Mouse (Mus musculus): ENCODE measurements around the gene Snrnp25. TPM values are rescaled to one million over a fixed set of nuclear protein-coding genes. Genes with fewer than 3 reads are reported as not detected.

The Snrnp25 gene
- polyA plus RNA-seq, 1 experiment, result 58.3 TPM

DNA sequence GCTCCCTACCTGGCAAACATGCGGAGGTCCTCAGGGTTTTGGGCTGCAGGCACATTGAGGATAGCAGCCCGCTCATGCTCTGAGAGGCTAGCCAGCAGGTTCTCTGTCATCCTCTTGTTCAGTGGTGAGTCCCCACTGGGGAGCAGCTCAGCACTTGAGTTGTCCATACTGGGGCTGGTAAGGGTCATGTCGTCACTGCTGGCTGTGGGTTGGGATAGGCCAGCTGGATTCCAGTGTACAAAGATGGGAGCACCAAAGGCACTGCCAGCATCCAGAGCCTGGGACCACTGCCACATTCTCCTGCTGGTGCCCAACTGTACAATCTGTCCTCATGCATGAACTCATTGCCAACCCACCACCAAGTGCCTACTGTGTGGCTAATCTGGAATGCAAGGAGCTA lies 28.7 kb downstream of the Snrnp25 start:
- no peak for TF ChIP-seq TCF12 (IDR thresholded peaks at IDR 0.05; ENCODE audit: insufficient read depth, poor library complexity, severe bottlenecking)
- no peak for TF ChIP-seq MYOG (IDR thresholded peaks at IDR 0.05; ENCODE audit: control insufficient read depth in 1 of 3, insufficient read depth in 1 of 3, insufficient read length in 2 of 3, low read depth in 2 of 3)
- TF ChIP-seq POLR2AphosphoS2 (IDR thresholded peaks at IDR 0.05; ENCODE audit: insufficient read length, low read depth), result no peak
- TF ChIP-seq POLR2A (IDR thresholded peaks at IDR 0.05; ENCODE audit: insufficient read length, low read depth), result no peak
- Histone ChIP-seq H3K4me3 (no peak overlapping the region), H3K4me2 (ENCODE audit: low read depth) (no peak overlapping the region), H3K79me2 (ENCODE audit: control insufficient read depth, insufficient read depth) (no peaks in the 10 kb centered on the region), H3K27me3 (ENCODE audit: control insufficient read depth, insufficient read depth, insufficient read length) (no peaks in the 10 kb centered on the region), H3ac (ENCODE audit: control insufficient read depth, insufficient read length) (no peak overlapping the region), H3K36me3 (ENCODE audit: control insufficient read depth, insufficient read depth) (peaks cover 29% of the 10 kb centered on the region)

DNA sequence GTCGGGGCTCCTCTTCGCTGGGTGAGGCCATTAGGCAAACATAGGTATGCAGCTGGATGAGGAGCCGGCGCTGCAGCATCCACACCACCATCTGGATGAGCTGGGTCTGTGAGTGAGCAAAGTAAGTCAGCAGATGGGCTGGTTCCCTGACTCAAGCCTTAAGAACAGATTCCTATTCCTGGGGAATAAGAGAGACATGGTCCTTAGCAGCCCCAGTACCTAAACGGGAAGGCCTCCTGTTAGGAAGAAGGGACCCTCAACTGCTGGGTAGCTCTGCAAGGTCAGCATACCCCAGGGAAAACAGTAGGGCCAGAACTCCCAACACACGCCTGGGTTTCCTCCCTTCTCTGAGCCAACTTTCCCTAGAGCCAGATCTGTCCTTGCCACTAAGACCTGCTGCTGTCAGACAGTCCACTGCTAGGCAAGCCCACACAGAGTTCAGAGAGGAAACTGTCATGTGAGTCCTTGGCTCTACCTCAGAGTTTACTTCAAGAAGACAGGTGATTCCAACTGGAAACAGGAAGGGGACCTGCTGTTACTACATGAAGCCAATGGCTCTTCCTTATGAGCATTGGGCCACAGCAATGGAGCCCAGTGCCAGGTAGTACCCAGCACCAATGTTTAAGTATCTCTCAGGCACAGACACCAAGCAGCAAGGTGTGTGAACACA lies 29.7 kb downstream of the Snrnp25 start:
- Histone ChIP-seq H3K79me2 (ENCODE audit: control insufficient read depth, insufficient read depth) (no peaks in the 10 kb centered on the region), H3ac (ENCODE audit: control insufficient read depth, insufficient read length) (no peak overlapping the region), H3K4me3 (no peak overlapping the region), H3K27me3 (ENCODE audit: control insufficient read depth, insufficient read depth, insufficient read length) (no peaks in the 10 kb centered on the region), H3K36me3 (ENCODE audit: control insufficient read depth, insufficient read depth) (peaks cover 31% of the 10 kb centered on the region), H3K4me2 (ENCODE audit: low read depth) (no peak overlapping the region)
- TF ChIP-seq TCF3 (IDR thresholded peaks at IDR 0.05; ENCODE audit: insufficient read length, low read depth), result no peak
- TF ChIP-seq POLR2A (IDR thresholded peaks at IDR 0.05; ENCODE audit: insufficient read length, low read depth), result no peak
- no peak for TF ChIP-seq E2F4 (IDR thresholded peaks at IDR 0.05; ENCODE audit: insufficient read depth)
- TF ChIP-seq USF1 (IDR thresholded peaks at IDR 0.05; ENCODE audit: low read depth), result no peak
- no peak for TF ChIP-seq MYOD1 (IDR thresholded peaks at IDR 0.05; ENCODE audit: control insufficient read depth in 1 of 3, insufficient read length in 2 of 3, low read depth in 2 of 3)
- no peak for TF ChIP-seq REST (IDR thresholded peaks at IDR 0.05; ENCODE audit: insufficient read depth, insufficient read length)
- no peak for TF ChIP-seq POLR2AphosphoS2 (IDR thresholded peaks at IDR 0.05; ENCODE audit: insufficient read length, low read depth)
- TF ChIP-seq SRF (IDR thresholded peaks at IDR 0.05; ENCODE audit: control insufficient read depth, insufficient read length, low read depth), result no peak
- no peak for TF ChIP-seq CEBPB (IDR thresholded peaks at IDR 0.05; ENCODE audit: insufficient read depth, poor library complexity, severe bottlenecking)
- TF ChIP-seq MYOG (IDR thresholded peaks at IDR 0.05; ENCODE audit: control insufficient read depth in 1 of 3, insufficient read depth in 1 of 3, insufficient read length in 2 of 3, low read depth in 2 of 3), result no peak
- no peak for TF ChIP-seq MAX (IDR thresholded peaks at IDR 0.05; ENCODE audit: low read depth)
- no peak for TF ChIP-seq TCF12 (IDR thresholded peaks at IDR 0.05; ENCODE audit: insufficient read depth, poor library complexity, severe bottlenecking)

DNA sequence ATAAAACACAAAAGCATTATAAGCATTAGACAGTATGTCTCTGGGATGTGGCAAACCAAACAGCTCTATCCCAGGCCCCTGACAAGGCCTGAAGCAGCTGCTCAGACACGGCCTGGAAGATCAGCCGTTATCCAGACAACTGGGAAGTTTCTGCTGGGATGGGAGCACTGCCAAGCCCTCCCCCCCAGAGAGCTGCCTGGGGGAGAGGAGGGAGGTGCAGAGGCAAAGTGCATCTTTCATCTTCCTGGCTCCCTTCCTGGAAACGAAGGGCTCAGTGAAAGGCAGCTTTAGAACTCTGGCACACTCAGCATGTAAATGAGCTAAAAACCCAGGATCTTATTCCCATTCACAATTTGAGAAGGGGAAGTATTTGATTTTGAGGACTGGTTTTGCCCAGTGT lies 30.4 kb downstream of the Snrnp25 start:
- Histone ChIP-seq H3K4me2 (ENCODE audit: low read depth) (no peak overlapping the region), H3K27me3 (ENCODE audit: control insufficient read depth, insufficient read depth, insufficient read length) (no peaks in the 10 kb centered on the region), H3ac (ENCODE audit: control insufficient read depth, insufficient read length) (no peak overlapping the region), H3K36me3 (ENCODE audit: control insufficient read depth, insufficient read depth) (peaks cover 28% of the 10 kb centered on the region), H3K79me2 (ENCODE audit: control insufficient read depth, insufficient read depth) (no peaks in the 10 kb centered on the region), H3K4me3 (no peak overlapping the region)
- TF ChIP-seq MYOG (IDR thresholded peaks at IDR 0.05; ENCODE audit: control insufficient read depth in 1 of 3, insufficient read depth in 1 of 3, insufficient read length in 2 of 3, low read depth in 2 of 3) (peak in 1 of 3 experiments; percentile 41), CEBPB (IDR thresholded peaks at IDR 0.05; ENCODE audit: insufficient read depth, poor library complexity, severe bottlenecking) (no peak)

DNA sequence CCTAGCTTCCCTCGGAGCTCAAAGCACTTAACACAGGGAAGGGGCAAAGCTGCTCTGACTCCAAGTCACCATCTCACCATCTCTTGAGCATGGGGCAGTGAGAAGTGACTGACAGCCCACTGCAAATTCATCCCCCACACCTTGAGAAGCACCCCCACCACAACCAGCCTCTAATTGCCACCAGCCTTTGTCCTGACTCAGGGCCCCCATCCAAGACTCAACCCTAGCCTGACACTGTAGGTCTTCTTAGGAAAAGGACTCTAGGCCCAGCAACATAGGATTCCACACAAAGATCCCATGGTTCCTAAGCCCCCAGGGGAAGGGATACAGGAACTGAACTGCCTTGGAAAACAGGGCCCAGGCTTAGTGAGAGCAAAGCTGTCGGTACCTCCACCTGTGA lies 30.9 kb downstream of the Snrnp25 start:
- TF ChIP-seq TCF12 (IDR thresholded peaks at IDR 0.05; ENCODE audit: insufficient read depth, poor library complexity, severe bottlenecking), result no peak
- no peak for TF ChIP-seq TCF3 (IDR thresholded peaks at IDR 0.05; ENCODE audit: insufficient read length, low read depth)
- no peak for TF ChIP-seq REST (IDR thresholded peaks at IDR 0.05; ENCODE audit: insufficient read depth, insufficient read length)
- TF ChIP-seq SRF (IDR thresholded peaks at IDR 0.05; ENCODE audit: control insufficient read depth, insufficient read length, low read depth), result no peak
- no peak for TF ChIP-seq CEBPB (IDR thresholded peaks at IDR 0.05; ENCODE audit: insufficient read depth, poor library complexity, severe bottlenecking)
- no peak for TF ChIP-seq POLR2AphosphoS2 (IDR thresholded peaks at IDR 0.05; ENCODE audit: insufficient read length, low read depth)
- TF ChIP-seq USF1 (IDR thresholded peaks at IDR 0.05; ENCODE audit: low read depth), result no peak
- Histone ChIP-seq H3K27me3 (ENCODE audit: control insufficient read depth, insufficient read depth, insufficient read length) (no peaks in the 10 kb centered on the region), H3ac (ENCODE audit: control insufficient read depth, insufficient read length) (no peak overlapping the region), H3K79me2 (ENCODE audit: control insufficient read depth, insufficient read depth) (no peaks in the 10 kb centered on the region), H3K36me3 (ENCODE audit: control insufficient read depth, insufficient read depth) (peaks cover 33% of the 10 kb centered on the region), H3K4me2 (ENCODE audit: low read depth) (no peak overlapping the region), H3K4me3 (no peak overlapping the region)

DNA sequence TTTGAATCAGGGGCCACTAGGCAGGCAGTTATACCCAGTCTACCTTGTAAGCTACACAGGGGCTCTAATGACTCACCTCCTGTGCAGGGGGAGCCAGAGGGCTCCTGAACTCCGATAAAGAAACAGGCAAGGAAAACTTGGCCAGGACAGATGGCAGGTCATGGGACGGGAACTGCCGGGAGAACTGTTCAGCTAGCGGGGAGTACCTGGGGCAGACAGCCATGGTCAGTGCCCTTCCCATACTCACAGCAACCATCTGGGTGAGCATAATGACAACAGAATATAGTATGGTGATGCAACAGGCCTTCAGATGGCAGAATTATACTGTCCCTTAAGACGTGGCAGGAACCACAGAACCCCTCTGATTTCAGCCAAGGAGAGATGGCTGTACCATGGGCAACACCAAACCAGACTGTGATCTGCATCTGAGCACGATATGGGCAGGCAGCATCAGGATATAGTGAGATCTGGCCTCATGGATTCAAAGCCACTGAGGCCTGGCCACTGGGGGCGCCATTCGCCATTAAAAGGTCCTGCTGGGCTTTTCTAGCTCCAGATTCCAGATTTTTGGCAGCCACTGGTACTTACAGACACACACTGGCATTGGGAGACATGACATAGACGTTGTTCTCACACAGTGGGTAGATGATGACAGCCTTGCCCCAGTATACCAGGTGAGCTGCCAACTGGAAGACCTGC lies 31.6 kb downstream of the Snrnp25 start:
- Histone ChIP-seq H3K4me2 (ENCODE audit: low read depth) (no peak overlapping the region), H3K36me3 (ENCODE audit: control insufficient read depth, insufficient read depth) (peaks cover 36% of the 10 kb centered on the region), H3ac (ENCODE audit: control insufficient read depth, insufficient read length) (no peak overlapping the region), H3K4me3 (no peak overlapping the region), H3K27me3 (ENCODE audit: control insufficient read depth, insufficient read depth, insufficient read length) (no peaks in the 10 kb centered on the region), H3K79me2 (ENCODE audit: control insufficient read depth, insufficient read depth) (no peaks in the 10 kb centered on the region)
- TF ChIP-seq POLR2A (IDR thresholded peaks at IDR 0.05; ENCODE audit: insufficient read length, low read depth) (no peak), MYOD1 (IDR thresholded peaks at IDR 0.05; ENCODE audit: control insufficient read depth in 1 of 3, insufficient read length in 2 of 3, low read depth in 2 of 3) (no peak), E2F4 (IDR thresholded peaks at IDR 0.05; ENCODE audit: insufficient read depth) (no peak), USF1 (IDR thresholded peaks at IDR 0.05; ENCODE audit: low read depth) (no peak), REST (IDR thresholded peaks at IDR 0.05; ENCODE audit: insufficient read depth, insufficient read length) (no peak), SRF (IDR thresholded peaks at IDR 0.05; ENCODE audit: control insufficient read depth, insufficient read length, low read depth) (no peak), MAX (IDR thresholded peaks at IDR 0.05; ENCODE audit: low read depth) (no peak), CEBPB (IDR thresholded peaks at IDR 0.05; ENCODE audit: insufficient read depth, poor library complexity, severe bottlenecking) (no peak), MYOG (IDR thresholded peaks at IDR 0.05; ENCODE audit: control insufficient read depth in 1 of 3, insufficient read depth in 1 of 3, insufficient read length in 2 of 3, low read depth in 2 of 3) (no peak), POLR2AphosphoS2 (IDR thresholded peaks at IDR 0.05; ENCODE audit: insufficient read length, low read depth) (no peak), TCF3 (IDR thresholded peaks at IDR 0.05; ENCODE audit: insufficient read length, low read depth) (no peak)
